Mouse (Mus musculus) thymus, adult 2 months (tissue): ENCODE data around the gene Gm19426.

ENCODE experiments used
- CTCF ChIP-seq: fragments of 200-500 bp; IDR thresholded peaks from 2 replicates; pipeline ENCODE4 v1.5.1; 2012; ENCODE audit warnings: mild to moderate bottlenecking, control low read depth, low read length, moderate library complexity, borderline replicate concordance; ENCODE audit not compliant: control insufficient read depth, poor library complexity, insufficient read depth; ENCODE audit errors: extremely low read depth
- POLR2A ChIP-seq: fragments of 200-500 bp; IDR thresholded peaks from 2 replicates; pipeline ENCODE4 v1.6.1; 2012; ENCODE audit warnings: mild to moderate bottlenecking, low read length, control low read depth, moderate library complexity; ENCODE audit not compliant: control insufficient read depth, poor library complexity, insufficient read depth; ENCODE audit errors: extremely low read depth

- TF ChIP-seq CTCF (no peak), POLR2A (no peak)
These were observed at the start of gene Gm19426 for GRCm38 (mm10) chr2:84743561-84743960.
